Mouse (Mus musculus): Measurements from ENCODE around the gene Pcdh8. TPM values are rescaled to one million over a fixed set of nuclear protein-coding genes. Genes with fewer than 3 reads are reported as not detected.

Pcdh8 gene
- polyA plus RNA-seq, 1 experiment = not detected

- TF ChIP-seq POLR2A (IDR thresholded peaks at IDR 0.05; ENCODE audit: borderline replicate concordance, extremely low read depth, low read depth, low read length) (no peak), CTCF (IDR thresholded peaks at IDR 0.05; ENCODE audit: insufficient read depth, low read length) (no peak)
- no peak overlapping the region for H3K4me3 ChIP-seq (replicated peaks; ENCODE audit: extremely low read depth, low read depth, low read length)
- WGBS = 74% methylated on average over 18 of the region's 18 CpGs
- no peak for DNase-seq
- no peaks in the 10 kb centered on the region for H3K4me1 ChIP-seq (ENCODE audit: control insufficient read depth, insufficient read depth, low read length)
These were observed 47.0 kb downstream of the Pcdh8 start for GRCm38 (mm10) chr14:79724002-79724681.

- no peak overlapping the region for H3K4me3 ChIP-seq (replicated peaks; ENCODE audit: extremely low read depth, low read depth, low read length)
- WGBS = 56% methylated on average over 7 of the region's 7 CpGs
- TF ChIP-seq CTCF (IDR thresholded peaks at IDR 0.05; ENCODE audit: insufficient read depth, low read length) (no peak), POLR2A (IDR thresholded peaks at IDR 0.05; ENCODE audit: borderline replicate concordance, extremely low read depth, low read depth, low read length) (no peak)
- H3K4me1 ChIP-seq (ENCODE audit: control insufficient read depth, insufficient read depth, low read length) = no peaks in the 10 kb centered on the region
- DNase-seq = no peak
These were observed 48.9 kb downstream of the Pcdh8 start for GRCm38 (mm10) chr14:79722228-79722627.

Other genes starting within 250 kb of the Pcdh8 start
- 4.2 and 7.7 TPM in 2 replicates for gene Sugt1, start 183.6 kb downstream of the Pcdh8 start, polyA plus RNA-seq (2012; rRNA removed)
- gene Cnmd, start 109.1 kb downstream of the Pcdh8 start, polyA plus RNA-seq (2012; rRNA removed) = 0.08 and 0.30 TPM in 2 replicates
- gene Olfm4, start 212.8 kb upstream of the Pcdh8 start, polyA plus RNA-seq (2012; rRNA removed) = 0.03 TPM in 1 of 2 replicates, not detected in the other